Mouse (Mus musculus): Measurements from ENCODE around the gene Efna1.

GRCm38 (mm10) chr3:89260211-89260610, 20.7 kb downstream of the Efna1 start:
- TF ChIP-seq POLR2A (IDR thresholded peaks at IDR 0.05; ENCODE audit: extremely low read depth, insufficient read depth, low read length), result no peak
- no peak for TF ChIP-seq CTCF (IDR thresholded peaks at IDR 0.05; ENCODE audit: low read depth, low read length)
